Mouse (Mus musculus) MEL (cell line): Measurements from ENCODE around the gene Cnot3. TPM values are rescaled to one million over a fixed set of nuclear protein-coding genes. Genes with fewer than 3 reads are reported as not detected.
A peak's percentile ranks its signal among the peaks of the same experiment; 100 is the strongest.
"Not testable (repeated sequence)": the region's sequence is repeated elsewhere in the genome, so short reads cannot be mapped to it uniquely, and the experiment has no call there.

Experiments
- DNase-seq: peaks from one replicate; pipeline ENCODE4 v3.0.0; 2011; ENCODE audit warnings: low read depth, low spot score
- H3K27ac ChIP-seq: 2 replicates; pipeline ENCODE4 v1.5.1; 2012; ENCODE audit warnings: low read depth, mild to moderate bottlenecking, control low read depth, low read length, moderate library complexity; ENCODE audit not compliant: control insufficient read depth
- H3K27me3 ChIP-seq, 2 experiments: fragments of 150-350 bp in 1 of 2; sonication (generic) in 1 of 2; 2 replicates each; pipeline ENCODE4 v1.6.1; 2012; ENCODE audit warnings: low read length in 2 of 2, mild to moderate bottlenecking in 2 of 2, improper control_type of control experiment in 1 of 2, moderate library complexity in 1 of 2; ENCODE audit not compliant: insufficient read depth in 2 of 2, control insufficient read depth in 1 of 2
- H3K36me3 ChIP-seq, 2 experiments: 2 replicates each; pipeline ENCODE4 v1.6.1; 2012 to 2014; ENCODE audit warnings: low read length in 2 of 2, improper control_type of control experiment in 1 of 2, inconsistent platforms in 1 of 2, mild to moderate bottlenecking in 1 of 2; ENCODE audit not compliant: insufficient read depth in 2 of 2, control insufficient read depth in 1 of 2
- H3K4me1 ChIP-seq, 2 experiments: fragments of 150-350 bp in 1 of 2; sonication (generic) in 1 of 2; 2 replicates each; pipeline ENCODE4 v1.6.1; 2012; ENCODE audit warnings: low read length in 2 of 2, improper control_type of control experiment in 1 of 2, mild to moderate bottlenecking in 1 of 2; ENCODE audit not compliant: insufficient read depth in 2 of 2, control insufficient read depth in 1 of 2
- H3K4me3 ChIP-seq, 2 experiments: fragments of 150-350 bp in 1 of 2; sonication (generic) in 1 of 2; 2 replicates each; pipeline ENCODE4 v1.5.1; 2012; ENCODE audit warnings: low read depth in 2 of 2, low read length in 2 of 2, mild to moderate bottlenecking in 2 of 2, moderate library complexity in 2 of 2, control low read depth in 1 of 2, improper control_type of control experiment in 1 of 2; ENCODE audit not compliant: control insufficient read depth in 1 of 2, insufficient read depth in 1 of 2
- H3K79me2 ChIP-seq: 2 replicates; pipeline ENCODE4 v1.6.1; 2012; ENCODE audit warnings: mild to moderate bottlenecking, low read length, moderate library complexity; ENCODE audit not compliant: control insufficient read depth, poor library complexity, insufficient read depth
- H3K9ac ChIP-seq: 2 replicates; pipeline ENCODE4 v1.6.1; 2012; ENCODE audit warnings: low read depth, mild to moderate bottlenecking, control low read depth, low read length, moderate library complexity; ENCODE audit not compliant: control insufficient read depth, poor library complexity, severe bottlenecking
- H3K9me3 ChIP-seq: fragments of 150-350 bp; sonication (generic); replicated peaks from 2 replicates; pipeline ENCODE4 v1.6.1; 2012; ENCODE audit warnings: mild to moderate bottlenecking, low read length, improper control_type of control experiment, moderate library complexity; ENCODE audit not compliant: insufficient read depth
- CHD2 ChIP-seq: IDR thresholded peaks from 2 replicates; pipeline ENCODE4 v1.6.1; 2011; ENCODE audit warnings: low read length, improper control_type of control experiment
- CTCF ChIP-seq, 3 experiments: IDR thresholded peaks in 2 of 3; conservative IDR thresholded peaks in 1 of 3; 2 replicates each; pipeline ENCODE4 v1.5.1; 2011 to 2012; ENCODE audit warnings: low read length in 3 of 3, low read depth in 2 of 3, mild to moderate bottlenecking in 2 of 3, improper control_type of control experiment in 1 of 3, inconsistent platforms in 1 of 3, mixed read lengths in 1 of 3, moderate library complexity in 1 of 3; ENCODE audit not compliant: control insufficient read depth in 1 of 3, insufficient read depth in 1 of 3, poor library complexity in 1 of 3, severe bottlenecking in 1 of 3
- E2F4 ChIP-seq: IDR thresholded peaks from 2 replicates; pipeline ENCODE4 v1.6.1; 2011; ENCODE audit warnings: low read depth, low read length, improper control_type of control experiment, borderline replicate concordance
- ELF1 ChIP-seq: IDR thresholded peaks from 2 replicates; pipeline ENCODE4 v1.6.1; 2014; ENCODE audit warnings: low read depth, mild to moderate bottlenecking, inconsistent platforms, low read length, improper control_type of control experiment, moderate library complexity
- EP300 ChIP-seq, 2 experiments: IDR thresholded peaks; 2 replicates each; pipeline ENCODE4 v1.6.1; 2011; ENCODE audit warnings: improper control_type of control experiment in 2 of 2, low read length in 2 of 2, low read depth in 1 of 2, mild to moderate bottlenecking in 1 of 2
- ETS1 ChIP-seq: IDR thresholded peaks from 2 replicates; pipeline ENCODE4 v1.6.1; 2012; ENCODE audit warnings: low read depth, mild to moderate bottlenecking, inconsistent platforms, low read length, improper control_type of control experiment, moderate library complexity
- GABPA ChIP-seq: IDR thresholded peaks from 2 replicates; pipeline ENCODE4 v1.6.1; 2012; ENCODE audit warnings: low read depth, mild to moderate bottlenecking, inconsistent platforms, low read length, improper control_type of control experiment, moderate library complexity
- GATA1 ChIP-seq: IDR thresholded peaks from 2 replicates; pipeline ENCODE4 v1.6.1; 2011; ENCODE audit warnings: low read depth, low read length, improper control_type of control experiment
- HCFC1 ChIP-seq: IDR thresholded peaks from 2 replicates; pipeline ENCODE4 v1.6.1; 2012; ENCODE audit warnings: low read depth, mild to moderate bottlenecking, inconsistent platforms, low read length, improper control_type of control experiment, moderate library complexity
- JUND ChIP-seq: IDR thresholded peaks from 2 replicates; pipeline ENCODE4 v1.6.1; 2011; ENCODE audit warnings: low read depth, mild to moderate bottlenecking, improper control_type of control experiment, low read length
- KAT2A ChIP-seq: conservative IDR thresholded peaks from 2 replicates; pipeline ENCODE4 v1.6.1; 2012; ENCODE audit warnings: low read depth, low read length, improper control_type of control experiment, inconsistent platforms
- MAFK ChIP-seq: IDR thresholded peaks from 2 replicates; pipeline ENCODE4 v1.6.1; 2011; ENCODE audit warnings: low read depth, mild to moderate bottlenecking, low read length, improper control_type of control experiment, borderline replicate concordance
- MAX ChIP-seq: IDR thresholded peaks from 2 replicates; pipeline ENCODE4 v1.6.1; 2011; ENCODE audit warnings: low read length, improper control_type of control experiment
- MEF2A ChIP-seq: IDR thresholded peaks from 2 replicates; pipeline ENCODE4 v1.6.1; 2014; ENCODE audit warnings: low read depth, mild to moderate bottlenecking, inconsistent platforms, low read length, improper control_type of control experiment; ENCODE audit not compliant: poor library complexity, insufficient replicate concordance, severe bottlenecking; ENCODE audit errors: extremely low read depth
- MXI1 ChIP-seq: IDR thresholded peaks from 2 replicates; pipeline ENCODE4 v1.6.1; 2011; ENCODE audit warnings: mild to moderate bottlenecking, low read depth, low read length, improper control_type of control experiment
- MYB ChIP-seq: IDR thresholded peaks from 2 replicates; pipeline ENCODE4 v1.6.1; 2011; ENCODE audit warnings: mild to moderate bottlenecking, low read depth, low read length, improper control_type of control experiment
- NELFE ChIP-seq: IDR thresholded peaks from 2 replicates; pipeline ENCODE4 v1.6.1; 2011; ENCODE audit warnings: low read depth, low read length, improper control_type of control experiment
- POLR2A ChIP-seq, 2 experiments: IDR thresholded peaks; 2 replicates each; pipeline ENCODE4 v1.6.1; 2011 to 2012; ENCODE audit warnings: low read length in 2 of 2, mild to moderate bottlenecking in 2 of 2, control low read depth in 1 of 2, improper control_type of control experiment in 1 of 2, low read depth in 1 of 2, moderate library complexity in 1 of 2; ENCODE audit not compliant: control insufficient read depth in 1 of 2, insufficient read depth in 1 of 2, poor library complexity in 1 of 2
- POLR2AphosphoS2 ChIP-seq: IDR thresholded peaks from 2 replicates; pipeline ENCODE4 v1.6.1; 2011; ENCODE audit warnings: low read length, improper control_type of control experiment
- SIN3A ChIP-seq: IDR thresholded peaks from 2 replicates; pipeline ENCODE4 v1.6.1; 2012; ENCODE audit warnings: low read length, improper control_type of control experiment, inconsistent platforms
- SMC3 ChIP-seq: IDR thresholded peaks from 2 replicates; pipeline ENCODE4 v1.6.1; 2011; ENCODE audit warnings: low read depth, low read length, improper control_type of control experiment
- TBP ChIP-seq: IDR thresholded peaks from 2 replicates; pipeline ENCODE4 v1.8.0; 2011; ENCODE audit warnings: low read depth, low read length, improper control_type of control experiment
- UBTF ChIP-seq: IDR thresholded peaks from 2 replicates; pipeline ENCODE4 v1.6.1; 2012; ENCODE audit warnings: low read depth, mild to moderate bottlenecking, inconsistent platforms, low read length, improper control_type of control experiment, moderate library complexity, borderline replicate concordance; ENCODE audit not compliant: insufficient read depth
- USF2 ChIP-seq, 2 experiments: IDR thresholded peaks; 2 replicates each; pipeline ENCODE4 v1.6.1; 2011 to 2012; ENCODE audit warnings: improper control_type of control experiment in 2 of 2, low read length in 2 of 2, borderline replicate concordance in 1 of 2, inconsistent platforms in 1 of 2, low read depth in 1 of 2, mild to moderate bottlenecking in 1 of 2; ENCODE audit not compliant: insufficient read depth in 1 of 2
- ZC3H11A ChIP-seq: IDR thresholded peaks from 2 replicates; pipeline ENCODE4 v1.6.1; 2012; ENCODE audit warnings: low read depth, mild to moderate bottlenecking, inconsistent platforms, low read length, improper control_type of control experiment
- ZKSCAN1 ChIP-seq: IDR thresholded peaks from 2 replicates; pipeline ENCODE4 v1.6.1; 2012; ENCODE audit warnings: low read depth, mild to moderate bottlenecking, inconsistent platforms, low read length, improper control_type of control experiment, moderate library complexity
- ZMIZ1 ChIP-seq: IDR thresholded peaks from 2 replicates; pipeline ENCODE4 v1.6.1; 2012; ENCODE audit warnings: low read depth, mild to moderate bottlenecking, inconsistent platforms, low read length, improper control_type of control experiment, moderate library complexity
- ZNF384 ChIP-seq: IDR thresholded peaks from 2 replicates; pipeline ENCODE4 v1.6.1; 2012; ENCODE audit warnings: low read depth, mild to moderate bottlenecking, inconsistent platforms, low read length, improper control_type of control experiment
- polyA plus RNA-seq, 2 experiments: library from polyadenylated mRNA; stranded (reverse) in 1 of 2; unstranded in 1 of 2; fragments of >175 nt in 1 of 2; fragments of >200 nt in 1 of 2; gene quantifications; 2 replicates each; pipeline versions ENCODE4 v1.2.1 to v1.2.4; 2012; ENCODE audit warnings: low replicate concordance in 2 of 2, low read depth in 1 of 2; ENCODE audit not compliant: insufficient read length in 2 of 2, insufficient read depth in 1 of 2, missing spikeins in 1 of 2
- total RNA-seq: library from RNA; depleted of rRNA; stranded (reverse); fragments of 300-350 nt; gene quantifications from 2 replicates; pipeline ENCODE4 v1.2.3, GENCODE M21; 2012

Cnot3 gene
- total and polyA plus RNA-seq, 3 experiments, result 17.4 to 118 (median 86.6) TPM

DNA sequence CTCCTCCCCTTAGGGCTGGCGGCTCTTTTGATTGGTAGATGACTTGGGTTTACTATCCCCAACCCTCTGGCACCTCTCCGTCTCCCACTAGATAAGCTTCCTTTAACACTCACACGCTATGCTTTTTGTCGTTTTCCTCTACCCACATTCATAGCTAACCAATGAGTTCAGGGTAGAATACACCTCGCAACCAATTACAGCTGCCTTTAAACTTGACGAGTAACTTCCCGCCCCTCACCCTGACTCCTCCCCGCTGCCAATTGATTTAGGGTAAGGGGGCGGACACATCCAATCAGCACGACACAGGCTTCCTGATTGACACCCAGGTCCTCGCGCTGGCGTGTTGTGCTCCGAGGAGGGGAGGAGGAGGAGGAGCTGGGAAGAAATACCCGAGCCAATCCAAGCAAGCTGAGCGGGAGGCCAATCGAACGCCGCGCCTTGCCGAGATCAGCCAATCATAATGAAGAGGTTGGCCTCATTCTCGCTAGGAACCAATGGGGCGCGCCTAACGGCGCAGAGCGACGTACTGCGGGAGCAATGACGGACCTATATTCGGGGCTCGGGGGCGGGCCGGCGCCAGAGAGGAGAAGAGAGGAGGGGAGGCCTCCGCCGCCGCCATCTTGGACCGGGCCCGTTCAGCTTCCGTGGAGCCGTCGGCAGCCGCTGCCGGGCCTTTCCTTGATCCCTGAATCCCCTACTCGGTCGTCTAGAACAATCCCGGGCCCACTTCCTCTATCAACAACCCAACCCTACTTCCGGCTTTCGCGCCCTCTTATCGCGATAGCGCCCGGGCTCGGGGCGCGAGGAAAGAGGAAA is at the start of gene Cnot3 (continued):
- TF ChIP-seq ZC3H11A, result no peak

DNA sequence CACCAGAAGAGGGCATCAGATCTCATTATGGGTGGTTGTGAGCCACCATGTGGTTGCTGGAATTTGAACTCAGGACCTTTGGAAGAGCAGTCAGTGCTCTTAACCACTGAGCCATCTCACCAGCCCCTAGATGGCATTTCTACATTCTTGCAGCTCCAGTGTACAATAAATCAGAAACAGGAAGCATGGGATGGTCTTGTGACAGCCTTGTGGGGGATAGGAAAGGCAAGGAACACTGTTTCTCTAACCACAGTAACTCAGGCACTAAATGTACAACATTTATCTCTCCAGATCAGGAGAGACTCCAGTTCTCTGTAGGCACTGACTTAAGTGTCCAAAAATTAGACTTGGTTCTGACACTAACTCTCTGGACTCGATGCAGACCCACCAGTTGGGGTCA is 47.3 kb upstream of the Cnot3 start:
- H3K27me3 ChIP-seq, H3K9ac ChIP-seq, H3K27ac ChIP-seq: not testable (repeated sequence)

DNA sequence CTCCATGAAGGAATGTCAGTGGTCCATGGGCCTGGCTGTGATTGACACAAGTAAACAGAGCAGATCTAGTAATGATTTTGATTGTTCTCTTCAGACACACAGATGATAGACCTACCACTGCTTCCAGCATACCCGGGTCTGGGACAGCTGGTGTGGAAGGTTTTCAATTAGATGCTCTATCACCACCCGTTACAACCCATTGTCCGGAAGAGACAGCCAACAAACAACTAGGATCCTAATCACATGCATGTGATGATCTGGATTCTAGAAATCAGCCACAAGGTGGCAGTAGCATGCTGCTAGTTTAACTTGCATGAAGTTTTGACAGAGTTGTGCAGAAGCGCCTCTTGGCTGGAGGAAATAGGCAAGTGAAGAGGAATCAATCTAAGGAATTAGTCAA is 43.9 kb upstream of the Cnot3 start:
- Histone ChIP-seq H3K27ac (no peak overlapping the region), H3K9ac (no peak overlapping the region), H3K79me2 (no peaks in the 10 kb centered on the region), H3K4me1 (no peaks in the 10 kb centered on the region), H3K9me3 (no peaks in the 10 kb centered on the region), H3K36me3 (no peaks in the 10 kb centered on the region), H3K4me3 (no peak overlapping the region), H3K27me3 (0 out of 4 replicates have a peak, but pooled peaks cover 0 to 2% of the 10 kb centered on the region in 2 experiments)
- peak; percentile 88 for DNase-seq
- TF ChIP-seq E2F4 (no peak), GABPA (no peak), SMC3 (peak; percentile 85), UBTF (no peak), ZNF384 (no peak; the same call in 1 of the 2 replicates), TBP (no peak), POLR2A (IDR thresholded peaks at IDR 0.05; ENCODE audit: control insufficient read depth in 1 of 2, insufficient read depth in 1 of 2, low read depth in 1 of 2, low read length in 2 of 2, poor library complexity in 1 of 2) (no peak), CTCF (IDR thresholded peaks at IDR 0.05 in 2 of 3, conservative IDR thresholded peaks at IDR 0.05 in 1 of 3; ENCODE audit: control insufficient read depth in 1 of 3, insufficient read depth in 1 of 3, low read depth in 2 of 3, low read length in 3 of 3, poor library complexity in 1 of 3, severe bottlenecking in 1 of 3) (peak; percentile 53 to 96 (median 85)), HCFC1 (no peak), ZKSCAN1 (no peak), SIN3A (peak; percentile 40; the same call in 1 of the 2 replicates), GATA1 (0 out of 2 replicates have a peak, but pooled peaks have one; percentile 14), MAFK (0 out of 2 replicates have a peak, but pooled peaks have one; percentile 17), KAT2A (no peak), NELFE (no peak), POLR2AphosphoS2 (no peak), ZMIZ1 (no peak), ELF1 (no peak), CHD2 (no peak), JUND (no peak), ETS1 (no peak), MXI1 (0 out of 2 replicates have a peak, but pooled peaks have one; percentile 36), MAX (peak; percentile 65), MYB (no peak), USF2 (IDR thresholded peaks at IDR 0.05; ENCODE audit: borderline replicate concordance in 1 of 2, insufficient read depth in 1 of 2, low read depth in 1 of 2, low read length in 2 of 2) (no peak), ZC3H11A (peak; percentile 72), EP300 (IDR thresholded peaks at IDR 0.05; ENCODE audit: low read depth in 1 of 2, low read length in 2 of 2) (no peak), MEF2A (no peak)

More for the DNA sequence above, 47.3 kb upstream of the Cnot3 start:
- not testable (repeated sequence) for H3K79me2 ChIP-seq, H3K4me3 ChIP-seq, H3K9me3 ChIP-seq, H3K4me1 ChIP-seq, DNase-seq, H3K36me3 ChIP-seq
